Mouse (Mus musculus): ENCODE results near the gene Stk25. TPM values are rescaled to one million over a fixed set of nuclear protein-coding genes. Genes with fewer than 3 reads are reported as not detected.

Stk25 gene
- polyA plus RNA-seq, 1 experiment = 71.0 TPM

DNA sequence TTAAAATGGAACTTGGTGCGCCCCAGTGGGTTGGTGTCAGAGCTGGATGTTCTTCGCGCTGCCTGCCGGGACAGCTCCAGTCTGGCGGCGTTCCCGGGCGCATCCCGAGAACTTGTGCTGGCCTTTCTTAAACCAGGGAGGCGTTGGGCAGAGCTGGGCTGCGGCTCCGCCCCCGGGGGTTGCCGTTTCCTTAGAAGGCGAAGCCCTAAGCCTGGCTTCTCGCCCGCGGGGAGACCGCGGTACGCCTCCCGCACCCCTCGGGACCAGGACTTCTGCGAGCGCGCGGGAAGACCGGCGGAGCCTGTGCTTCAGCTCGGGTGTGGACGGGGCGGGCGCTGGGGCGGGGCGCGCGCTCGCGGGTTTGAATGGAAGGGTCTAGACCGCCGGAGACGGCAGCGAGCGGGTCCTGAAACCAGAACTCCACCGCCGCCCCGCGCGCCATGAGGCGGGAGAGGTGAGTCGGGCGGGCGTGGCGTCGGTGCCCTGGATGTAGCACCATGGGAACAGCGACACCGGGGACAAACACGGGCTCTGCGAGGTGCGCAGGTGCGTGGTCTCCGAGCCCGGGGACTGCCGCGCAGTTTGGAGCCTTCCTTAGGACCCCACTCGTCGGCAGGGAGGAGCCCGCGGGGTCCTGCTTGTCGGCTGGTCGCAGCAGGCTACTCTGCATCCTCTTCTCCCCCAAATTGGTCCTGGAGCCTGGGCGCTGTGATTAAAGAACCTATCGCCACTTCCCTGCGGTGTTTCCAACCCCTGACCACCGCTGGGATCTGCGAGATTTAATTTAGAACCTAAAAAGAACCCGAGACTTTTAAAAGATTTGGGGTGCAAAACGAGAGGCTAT, 27.2 kb upstream of the Stk25 start, which contains the start of gene Bok:
Bok (plus strand) TSS at position 260 of the 844 bp plus-strand sequence.
- no peak within 1 kb of the TSS for H3K27ac ChIP-seq (ENCODE audit: control insufficient read depth, insufficient read depth, low read depth, low read length, poor library complexity)
- TF ChIP-seq CTCF (IDR thresholded peaks at IDR 0.05; ENCODE audit: control insufficient read depth, insufficient read depth, low read length) (no peak), POLR2A (IDR thresholded peaks at IDR 0.05; ENCODE audit: borderline replicate concordance, control insufficient read depth, low read depth, low read length) (no peak)
- no peaks in the 10 kb centered on the region; the same call in 1 of the 2 replicates for H3K4me1 ChIP-seq (ENCODE audit: control insufficient read depth, insufficient read depth, low read length)
- WGBS = under 1% methylated on average over 78 of the region's 78 CpGs
- peak within 1 kb of the TSS; percentile 25 for H3K4me3 ChIP-seq (replicated peaks; ENCODE audit: control insufficient read depth, low read depth, low read length)

DNA sequence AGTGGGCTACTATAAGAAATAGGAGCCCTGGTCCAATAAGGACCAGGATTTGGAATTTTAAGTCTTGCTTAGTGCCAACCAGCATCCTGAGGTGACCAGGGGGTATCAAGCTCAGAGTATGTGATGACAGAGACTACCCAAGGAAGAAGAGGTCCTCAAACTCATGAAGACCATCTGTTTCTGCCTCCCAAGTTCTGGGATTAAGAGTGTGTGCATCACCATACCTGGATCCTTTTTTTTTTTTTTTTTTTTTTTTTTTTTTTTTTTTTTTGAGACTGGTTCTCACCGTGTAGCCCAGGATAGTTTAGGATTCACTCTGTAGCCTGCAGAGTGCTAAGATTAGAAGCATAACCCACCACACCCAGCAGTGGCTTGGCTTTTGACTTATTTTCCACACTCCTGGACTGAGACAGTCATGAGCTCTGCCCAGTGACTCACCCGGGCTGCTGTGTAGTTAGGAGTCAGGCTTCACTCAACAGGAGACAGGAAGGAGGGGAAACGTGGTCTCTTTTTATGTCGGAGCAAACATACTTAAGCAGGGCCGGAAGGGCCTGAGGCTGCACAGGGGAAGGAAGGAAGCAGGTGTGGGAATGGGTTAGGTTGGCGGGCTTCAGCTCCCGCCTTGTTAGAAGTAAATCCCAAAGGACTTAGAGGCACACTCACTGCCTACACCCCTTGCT, 21.6 kb upstream of the Stk25 start:
- WGBS = 6% methylated on average over 7 of the region's 7 CpGs
- no peak overlapping the region for H3K4me3 ChIP-seq (replicated peaks; ENCODE audit: control insufficient read depth, low read depth, low read length)
- H3K27ac ChIP-seq (ENCODE audit: control insufficient read depth, insufficient read depth, low read depth, low read length, poor library complexity) = no peak overlapping the region
- TF ChIP-seq POLR2A (IDR thresholded peaks at IDR 0.05; ENCODE audit: borderline replicate concordance, control insufficient read depth, low read depth, low read length) (no peak), CTCF (IDR thresholded peaks at IDR 0.05; ENCODE audit: control insufficient read depth, insufficient read depth, low read length) (no peak)
- H3K4me1 ChIP-seq (ENCODE audit: control insufficient read depth, insufficient read depth, low read length) = peaks cover 2% of the 10 kb centered on the region; the same call in 1 of the 2 replicates

DNA sequence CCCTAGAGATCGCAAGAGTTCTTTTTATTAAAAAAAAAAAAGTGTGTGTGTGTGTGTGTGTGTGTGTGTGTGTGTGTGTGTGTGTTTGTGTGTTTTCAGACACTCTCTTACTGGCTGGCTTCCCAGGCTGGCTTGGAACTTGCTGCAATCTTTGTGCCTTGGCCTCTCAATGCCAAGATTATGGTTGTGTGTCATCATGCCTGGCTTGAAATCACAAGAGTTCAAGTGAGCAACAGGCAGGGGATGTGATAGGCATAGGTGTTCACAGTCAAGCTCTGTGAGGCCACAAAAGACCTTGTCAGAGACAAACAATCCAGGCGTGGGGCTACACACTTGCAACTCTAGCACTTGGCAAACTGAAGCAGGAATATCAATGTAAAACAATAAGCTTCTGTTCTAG, 19.9 kb upstream of the Stk25 start:
- TF ChIP-seq POLR2A (IDR thresholded peaks at IDR 0.05; ENCODE audit: borderline replicate concordance, control insufficient read depth, low read depth, low read length) (no peak), CTCF (IDR thresholded peaks at IDR 0.05; ENCODE audit: control insufficient read depth, insufficient read depth, low read length) (no peak)
- H3K4me3 ChIP-seq (replicated peaks; ENCODE audit: control insufficient read depth, low read depth, low read length) = no peak overlapping the region
- no peak overlapping the region for H3K27ac ChIP-seq (ENCODE audit: control insufficient read depth, insufficient read depth, low read depth, low read length, poor library complexity)
- 35% methylated on average over 2 of the region's 2 CpGs for WGBS
- H3K4me1 ChIP-seq (ENCODE audit: control insufficient read depth, insufficient read depth, low read length) = peaks cover 2% of the 10 kb centered on the region; the same call in 1 of the 2 replicates

DNA sequence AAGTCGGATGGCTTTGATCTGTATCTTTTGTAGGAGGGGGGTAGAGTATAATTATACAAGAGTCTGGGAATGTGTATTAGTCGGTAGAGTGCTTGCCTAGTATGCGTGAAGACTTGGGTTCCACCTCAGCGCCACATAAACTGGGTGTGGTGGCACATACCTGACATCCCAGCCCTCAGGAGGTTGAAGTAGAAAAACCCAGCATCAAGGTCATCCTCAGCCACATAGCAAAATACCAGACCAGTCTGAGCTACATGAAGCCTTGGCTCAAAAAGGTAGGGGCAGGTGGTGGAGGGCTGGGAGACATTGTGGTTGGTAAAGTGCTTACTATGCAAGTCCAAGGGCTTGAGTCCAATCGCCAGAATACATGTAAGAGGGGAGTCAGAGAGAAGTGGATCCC, 14.2 kb upstream of the Stk25 start:
- no peak overlapping the region for H3K27ac ChIP-seq (ENCODE audit: control insufficient read depth, insufficient read depth, low read depth, low read length, poor library complexity)
- no peak overlapping the region for H3K4me3 ChIP-seq (replicated peaks; ENCODE audit: control insufficient read depth, low read depth, low read length)
- H3K4me1 ChIP-seq (ENCODE audit: control insufficient read depth, insufficient read depth, low read length) = no peaks in the 10 kb centered on the region
- 86% methylated on average over 5 of the region's 5 CpGs for WGBS
- TF ChIP-seq CTCF (IDR thresholded peaks at IDR 0.05; ENCODE audit: control insufficient read depth, insufficient read depth, low read length) (no peak), POLR2A (IDR thresholded peaks at IDR 0.05; ENCODE audit: borderline replicate concordance, control insufficient read depth, low read depth, low read length) (no peak)

DNA sequence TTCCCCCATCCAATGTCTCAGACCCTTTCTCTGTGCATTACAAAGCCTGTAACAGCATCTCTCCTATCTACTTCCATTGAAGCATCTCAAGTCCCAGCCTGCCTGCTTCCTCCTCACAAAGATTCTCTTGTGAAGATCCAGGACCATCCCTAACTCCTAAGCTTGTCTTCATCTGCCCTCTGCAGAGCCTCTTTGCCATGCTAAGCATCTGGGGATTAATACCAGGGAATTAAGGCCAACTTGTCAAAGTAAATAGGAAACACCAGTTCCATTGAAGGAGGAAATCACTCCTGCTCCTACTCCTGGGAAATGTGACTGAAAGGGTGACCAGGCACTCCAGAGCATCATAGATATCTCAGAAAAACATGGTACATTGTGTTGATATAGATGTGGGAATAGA, 11.5 kb upstream of the Stk25 start:
- Histone ChIP-seq H3K4me1 (ENCODE audit: control insufficient read depth, insufficient read depth, low read length) (no peaks in the 10 kb centered on the region), H3K27ac (ENCODE audit: control insufficient read depth, insufficient read depth, low read depth, low read length, poor library complexity) (no peak overlapping the region), H3K4me3 (replicated peaks; ENCODE audit: control insufficient read depth, low read depth, low read length) (no peak overlapping the region)
- TF ChIP-seq POLR2A (IDR thresholded peaks at IDR 0.05; ENCODE audit: borderline replicate concordance, control insufficient read depth, low read depth, low read length) (no peak), CTCF (IDR thresholded peaks at IDR 0.05; ENCODE audit: control insufficient read depth, insufficient read depth, low read length) (no peak)

DNA sequence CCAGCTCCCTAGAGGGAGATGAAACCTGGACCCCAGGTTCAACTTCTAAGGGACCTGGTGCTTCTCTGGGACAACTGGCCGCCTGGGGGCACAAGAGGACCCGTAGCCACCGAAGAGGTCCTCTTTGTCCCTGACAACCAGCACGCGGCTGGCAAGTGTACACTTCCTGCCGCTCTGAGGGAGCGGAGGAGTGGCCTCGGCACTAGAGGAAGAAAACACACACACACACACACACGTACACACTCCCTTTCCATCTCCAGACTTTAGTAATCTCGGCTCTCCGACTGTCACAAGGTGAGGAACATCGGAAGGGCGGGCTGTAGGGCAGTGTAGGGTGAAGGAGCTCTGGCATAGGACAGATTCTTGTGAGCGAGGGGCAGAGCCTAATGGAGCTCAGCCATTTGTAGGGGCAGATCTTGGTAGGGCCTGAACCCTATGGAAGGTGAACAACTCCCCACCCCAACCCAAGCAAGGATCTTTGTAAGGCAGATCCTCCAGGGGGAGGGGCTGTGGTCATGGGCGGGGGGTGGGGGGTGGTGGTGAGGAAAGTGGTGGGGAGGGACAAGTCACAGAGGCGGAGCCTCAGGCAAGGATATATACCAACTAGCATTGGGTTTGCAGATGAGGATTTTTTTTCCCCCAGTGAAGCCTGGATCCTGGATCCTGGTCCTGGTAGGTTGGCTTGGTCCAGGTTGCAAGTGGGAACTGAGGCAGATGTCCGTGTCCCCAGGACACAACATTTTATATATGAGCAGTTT, 10.5 kb upstream of the Stk25 start:
- peak overlapping the region; percentile 66 for H3K4me3 ChIP-seq (replicated peaks; ENCODE audit: control insufficient read depth, low read depth, low read length)
- H3K27ac ChIP-seq (ENCODE audit: control insufficient read depth, insufficient read depth, low read depth, low read length, poor library complexity) = no peak overlapping the region
- TF ChIP-seq CTCF (IDR thresholded peaks at IDR 0.05; ENCODE audit: control insufficient read depth, insufficient read depth, low read length) (peak; percentile 59), POLR2A (IDR thresholded peaks at IDR 0.05; ENCODE audit: borderline replicate concordance, control insufficient read depth, low read depth, low read length) (peak; percentile 25; the same call in 1 of the 2 replicates)
- WGBS = 6% methylated on average over 17 of the region's 17 CpGs
- no peaks in the 10 kb centered on the region for H3K4me1 ChIP-seq (ENCODE audit: control insufficient read depth, insufficient read depth, low read length)

DNA sequence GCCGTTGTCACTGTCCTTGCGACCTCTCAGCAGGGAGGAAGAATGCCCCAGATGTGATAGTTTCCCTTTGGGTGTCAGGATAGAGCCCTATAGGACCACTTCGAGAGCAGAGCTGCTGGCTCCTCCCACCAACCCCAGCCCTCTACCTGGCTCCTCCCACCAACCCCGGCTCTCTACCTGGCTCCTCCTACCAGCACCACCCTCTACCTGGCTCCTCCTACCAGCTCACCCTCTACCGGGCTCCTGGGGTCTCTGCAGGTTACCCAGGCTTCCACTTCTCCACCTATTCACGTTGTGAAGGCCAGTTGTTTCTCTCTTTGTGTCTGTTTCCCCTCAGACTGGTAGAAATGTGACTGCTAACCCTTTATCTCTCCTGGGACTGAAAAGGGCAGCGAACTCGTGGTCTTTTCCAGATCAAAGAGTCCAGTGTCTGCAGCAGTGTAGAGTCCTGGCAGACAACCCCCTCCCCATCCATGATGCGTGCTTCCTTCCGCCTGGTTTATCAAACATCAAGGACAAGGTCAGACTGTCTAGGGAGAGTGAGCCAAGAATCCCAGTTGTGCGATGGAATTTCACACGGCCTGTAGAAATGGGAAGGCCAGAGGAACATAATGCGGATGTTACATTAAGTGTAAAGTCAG, 9.4 kb upstream of the Stk25 start:
- 48% methylated on average over 13 of the region's 13 CpGs for WGBS
- Histone ChIP-seq H3K4me3 (replicated peaks; ENCODE audit: control insufficient read depth, low read depth, low read length) (no peak overlapping the region), H3K4me1 (ENCODE audit: control insufficient read depth, insufficient read depth, low read length) (no peaks in the 10 kb centered on the region), H3K27ac (ENCODE audit: control insufficient read depth, insufficient read depth, low read depth, low read length, poor library complexity) (no peak overlapping the region)
- TF ChIP-seq CTCF (IDR thresholded peaks at IDR 0.05; ENCODE audit: control insufficient read depth, insufficient read depth, low read length) = no peak
- no peak for TF ChIP-seq POLR2A (IDR thresholded peaks at IDR 0.05; ENCODE audit: borderline replicate concordance, control insufficient read depth, low read depth, low read length)
